Mouse (Mus musculus): Measurements from ENCODE around the gene Zfp575. TPM values are rescaled to one million over a fixed set of nuclear protein-coding genes. Genes with fewer than 3 reads are reported as not detected.

Gene Zfp575
- polyA plus RNA-seq, 2 experiments, result 0.04 to 0.09 TPM

GRCm38 (mm10) chr7:24586828-24587227 is 613 bp downstream of the Zfp575 start:
- no peak overlapping the region for H3K27ac ChIP-seq
- WGBS (ENCODE audit: insufficient replicate concordance), result 5% methylated on average over 8 of the region's 8 CpGs
- H3K9me3 ChIP-seq (ENCODE audit: control insufficient read depth, low read length), result no peaks in the 10 kb centered on the region
- TF ChIP-seq CTCF (IDR thresholded peaks at IDR 0.05; ENCODE audit: low read depth) (no peak), EP300 (IDR thresholded peaks at IDR 0.05; ENCODE audit: low read depth) (no peak)
- H3K27me3 ChIP-seq (ENCODE audit: control insufficient read depth, insufficient read depth, low read length), result peaks cover 7% of the 10 kb centered on the region
- peaks cover 4 to 14% of the 10 kb centered on the region in 2 experiments for H3K4me1 ChIP-seq (replicated peaks; ENCODE audit: control insufficient read depth in 2 of 2, insufficient read depth in 2 of 2, low read length in 1 of 2)
- DNase-seq (ENCODE audit: low read depth in 3 of 3, low spot score in 3 of 3), result no peak
- ATAC-seq (ENCODE audit: insufficient read depth), result peak; percentile 72
- peak overlapping the region; percentile 48 for H3K4me2 ChIP-seq (ENCODE audit: low read depth)
- H3K9ac ChIP-seq (replicated peaks), result no peak overlapping the region
- H3K4me3 ChIP-seq (ENCODE audit: insufficient read depth in 1 of 2, low read depth in 2 of 2, low read length in 2 of 2), result peak overlapping the region in 1 of 2 experiments; percentile 29; a peak in 1 of 4 replicates
- no peaks in the 10 kb centered on the region for H3K36me3 ChIP-seq (replicated peaks; ENCODE audit: control insufficient read depth, insufficient read depth, low read depth)

- peaks cover 7% of the 10 kb centered on the region for H3K27me3 ChIP-seq (ENCODE audit: control insufficient read depth, insufficient read depth, low read length)
- TF ChIP-seq CTCF (IDR thresholded peaks at IDR 0.05; ENCODE audit: low read depth) (no peak), EP300 (IDR thresholded peaks at IDR 0.05; ENCODE audit: low read depth) (no peak)
- H3K4me3 ChIP-seq (ENCODE audit: insufficient read depth in 1 of 2, low read depth in 2 of 2, low read length in 2 of 2), result no peak overlapping the region
- no peaks in the 10 kb centered on the region for H3K36me3 ChIP-seq (replicated peaks; ENCODE audit: control insufficient read depth, insufficient read depth, low read depth)
- no peak for DNase-seq (ENCODE audit: low read depth in 3 of 3, low spot score in 3 of 3)
- H3K9me3 ChIP-seq (ENCODE audit: control insufficient read depth, low read length), result no peaks in the 10 kb centered on the region
- no peak overlapping the region for H3K4me2 ChIP-seq (ENCODE audit: low read depth)
- no peak for ATAC-seq (ENCODE audit: insufficient read depth)
- no peak overlapping the region for H3K27ac ChIP-seq
- peaks cover 0 to 5% of the 10 kb centered on the region in 2 experiments; a peak in 2 of 4 replicates for H3K4me1 ChIP-seq (replicated peaks; ENCODE audit: control insufficient read depth in 2 of 2, insufficient read depth in 2 of 2, low read length in 1 of 2)
- WGBS (ENCODE audit: insufficient replicate concordance), result 60% methylated on average over 16 of the region's 16 CpGs
- no peak overlapping the region for H3K9ac ChIP-seq (replicated peaks)
Observed at GRCm38 (mm10) chr7:24585995-24586394, 1.4 kb downstream of the Zfp575 start.

- no peak overlapping the region for H3K9ac ChIP-seq (replicated peaks)
- no peak overlapping the region for H3K4me3 ChIP-seq (ENCODE audit: insufficient read depth in 1 of 2, low read depth in 2 of 2, low read length in 2 of 2)
- no peaks in the 10 kb centered on the region for H3K9me3 ChIP-seq (ENCODE audit: control insufficient read depth, low read length)
- no peak overlapping the region for H3K27ac ChIP-seq
- 80% methylated on average over 6 of the region's 6 CpGs for WGBS (ENCODE audit: insufficient replicate concordance)
- H3K36me3 ChIP-seq (replicated peaks; ENCODE audit: control insufficient read depth, insufficient read depth, low read depth), result no peaks in the 10 kb centered on the region
- H3K4me1 ChIP-seq (replicated peaks; ENCODE audit: control insufficient read depth in 2 of 2, insufficient read depth in 2 of 2, low read length in 1 of 2), result 0 out of 4 replicates have a peak, but pooled peaks cover 0 to 2% of the 10 kb centered on the region in 2 experiments
- ATAC-seq (ENCODE audit: insufficient read depth) (no peak), DNase-seq (ENCODE audit: low read depth in 3 of 3, low spot score in 3 of 3) (no peak)
- no peak overlapping the region for H3K4me2 ChIP-seq (ENCODE audit: low read depth)
- H3K27me3 ChIP-seq (ENCODE audit: control insufficient read depth, insufficient read depth, low read length), result peaks cover 7% of the 10 kb centered on the region
- TF ChIP-seq EP300 (IDR thresholded peaks at IDR 0.05; ENCODE audit: low read depth), result no peak
- TF ChIP-seq CTCF (IDR thresholded peaks at IDR 0.05; ENCODE audit: low read depth), result no peak
Observed at GRCm38 (mm10) chr7:24584876-24585275, 2.6 kb downstream of the Zfp575 start.

GRCm38 (mm10) chr7:24577811-24578210 is 9.6 kb downstream of the Zfp575 start:
- ATAC-seq (ENCODE audit: insufficient read depth) (no peak), DNase-seq (ENCODE audit: low read depth in 3 of 3, low spot score in 3 of 3) (no peak)
- Histone ChIP-seq H3K9ac (replicated peaks) (no peak overlapping the region), H3K4me1 (replicated peaks; ENCODE audit: control insufficient read depth in 2 of 2, insufficient read depth in 2 of 2, low read length in 1 of 2) (no peaks in the 10 kb centered on the region; a peak in 1 of 4 replicates), H3K4me2 (ENCODE audit: low read depth) (no peak overlapping the region), H3K27ac (no peak overlapping the region), H3K27me3 (ENCODE audit: control insufficient read depth, insufficient read depth, low read length) (no peaks in the 10 kb centered on the region), H3K4me3 (ENCODE audit: insufficient read depth in 1 of 2, low read depth in 2 of 2, low read length in 2 of 2) (no peak overlapping the region), H3K9me3 (ENCODE audit: control insufficient read depth, low read length) (no peaks in the 10 kb centered on the region), H3K36me3 (replicated peaks; ENCODE audit: control insufficient read depth, insufficient read depth, low read depth) (no peaks in the 10 kb centered on the region)
- TF ChIP-seq CTCF (IDR thresholded peaks at IDR 0.05; ENCODE audit: low read depth) (no peak), EP300 (IDR thresholded peaks at IDR 0.05; ENCODE audit: low read depth) (no peak)
- 84% methylated on average over 10 of the region's 10 CpGs for WGBS (ENCODE audit: insufficient replicate concordance)

GRCm38 (mm10) chr7:24574224-24574796 is 13.1 kb downstream of the Zfp575 start:
- Histone ChIP-seq H3K4me2 (ENCODE audit: low read depth) (no peak overlapping the region), H3K4me1 (replicated peaks; ENCODE audit: control insufficient read depth in 2 of 2, insufficient read depth in 2 of 2, low read length in 1 of 2) (no peaks in the 10 kb centered on the region; a peak in 1 of 4 replicates), H3K36me3 (replicated peaks; ENCODE audit: control insufficient read depth, insufficient read depth, low read depth) (no peaks in the 10 kb centered on the region), H3K9me3 (ENCODE audit: control insufficient read depth, low read length) (no peaks in the 10 kb centered on the region), H3K27me3 (ENCODE audit: control insufficient read depth, insufficient read depth, low read length) (no peaks in the 10 kb centered on the region), H3K27ac (no peak overlapping the region), H3K4me3 (ENCODE audit: insufficient read depth in 1 of 2, low read depth in 2 of 2, low read length in 2 of 2) (no peak overlapping the region), H3K9ac (replicated peaks) (no peak overlapping the region)
- DNase-seq (ENCODE audit: low read depth in 3 of 3, low spot score in 3 of 3) (no peak), ATAC-seq (ENCODE audit: insufficient read depth) (peak; percentile 59)
- 58% methylated on average over 12 of the region's 12 CpGs for WGBS (ENCODE audit: insufficient replicate concordance)
- no peak for TF ChIP-seq EP300 (IDR thresholded peaks at IDR 0.05; ENCODE audit: low read depth)
- no peak for TF ChIP-seq CTCF (IDR thresholded peaks at IDR 0.05; ENCODE audit: low read depth)

All from liver, embryonic 14.5 days (tissue).